ENCODE assay signal across 24 mouse cellular contexts in the genomic region with DNA sequence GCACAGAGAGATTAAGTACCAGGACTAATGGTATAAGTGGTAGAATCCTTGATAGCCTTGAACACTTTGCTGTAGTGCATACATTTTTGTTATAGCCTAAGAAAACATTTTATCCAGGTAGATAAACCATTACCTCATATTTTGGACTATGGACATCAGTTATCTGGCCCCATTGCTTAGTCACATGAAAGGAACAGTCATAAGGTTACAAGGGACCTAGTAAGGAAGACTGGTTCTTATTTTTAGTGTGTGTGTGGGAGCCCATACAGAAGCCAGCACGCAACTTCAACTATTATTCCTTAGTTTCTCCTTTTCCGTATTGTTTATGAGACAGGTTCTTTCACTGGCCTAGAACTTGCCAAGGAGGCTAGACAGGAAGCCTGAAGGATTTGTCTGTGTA. TPM values are rescaled to one million over a fixed set of nuclear protein-coding genes. Genes with fewer than 3 reads are reported as not detected.
DNase-seq lines count a peak whose midpoint lies in the region; ATAC-seq and TF ChIP-seq lines count a peak whose summit lies in the region.
"Had no signal": no experiment of that assay in that cellular context is flagged by ENCODE, and none has a peak within 500 bp of the region (broad histone marks: within the 10 kb centered on the region; RNA-seq: fewer than 3 reads in every experiment).

No protein-coding gene starts in this region.

- 99% methylated on average over 2 of the region's 2 CpGs for WGBS in liver, adult 2 months
- 98% methylated on average over 2 of the region's 2 CpGs for WGBS in liver, embryonic 11.5 days
- WGBS in intestine, embryonic 15.5 days: 87% methylated on average over 2 of the region's 2 CpGs
- 67% methylated on average over 2 of the region's 2 CpGs for WGBS in intestine, postnatal 0 days

- intact Hi-C loops in heart, postnatal 36 days (cut with DNase I): no loop called here
- intact Hi-C loops in gastrocnemius, postnatal 14 days (cut with DNase I; ENCODE audit: low total_unique reads): no loop called here

- DNase-seq in heart, adult 11 months: peak; percentile 21
- DNase-seq in heart, postnatal 36 days: no peak
- peak; percentile 10 for DNase-seq in liver, adult 2 months (ENCODE audit: extremely low read depth, low read depth, low spot score)
- DNase-seq in liver, embryonic 11.5 days (ENCODE audit: low spot score): no peak
- no peak for DNase-seq in gastrocnemius, postnatal 14 days
- DNase-seq: adrenal gland, adult 8-10 months; adrenal gland, postnatal 14 days; adrenal gland, postnatal 36 days; B cell, adult 2 months; cerebellum, adult 11-12 months; cerebellum, adult 2 months; cerebellum, adult 9-10 months; cerebellum, postnatal 10 days; cerebellum, postnatal 25 days had no signal

- no peak for TF ChIP-seq CTCF in liver, adult 2 months (IDR thresholded peaks at IDR 0.05; ENCODE audit: low read depth, low read length)
- no peak for TF ChIP-seq CTCF in intestine, postnatal 0 days (IDR thresholded peaks at IDR 0.05; ENCODE audit: low read depth)

- H3K4me1 ChIP-seq in liver, adult 2 months (ENCODE audit: control insufficient read depth, insufficient read depth, low read length): no peaks in the 10 kb centered on the region
- peaks cover 21% of the 10 kb centered on the region for H3K4me1 ChIP-seq in liver, embryonic 11.5 days (replicated peaks; ENCODE audit: control insufficient read depth, insufficient read depth, low read length)
- no peaks in the 10 kb centered on the region for H3K4me1 ChIP-seq in intestine, embryonic 15.5 days (replicated peaks)
- no peaks in the 10 kb centered on the region for H3K4me1 ChIP-seq in intestine, postnatal 0 days (replicated peaks; ENCODE audit: control insufficient read depth, insufficient read depth, low read length)
- H3K4me1 ChIP-seq: embryonic facial prominence, embryonic 10.5 days; embryonic facial prominence, embryonic 12.5 days; forebrain, embryonic 13.5 days had no signal

- H3K9me3 ChIP-seq in liver, embryonic 11.5 days (ENCODE audit: control insufficient read depth, low read length): no peaks in the 10 kb centered on the region
- no peaks in the 10 kb centered on the region for H3K9me3 ChIP-seq in intestine, embryonic 15.5 days
- no peaks in the 10 kb centered on the region for H3K9me3 ChIP-seq in intestine, postnatal 0 days (ENCODE audit: control insufficient read depth)
- H3K9me3 ChIP-seq: embryonic facial prominence, embryonic 10.5 days; embryonic facial prominence, embryonic 12.5 days; forebrain, embryonic 13.5 days; G1E had no signal

- no peak overlapping the region for H3K4me2 ChIP-seq in liver, embryonic 11.5 days
- H3K4me2 ChIP-seq in intestine, embryonic 15.5 days (replicated peaks): no peak overlapping the region
- H3K4me2 ChIP-seq in intestine, postnatal 0 days (replicated peaks; ENCODE audit: low read depth): no peak overlapping the region
- H3K4me2 ChIP-seq: embryonic facial prominence, embryonic 12.5 days; forebrain, embryonic 13.5 days had no signal

- H3K4me3 ChIP-seq in liver, adult 2 months (ENCODE audit: insufficient read depth, low read depth, low read length): no peak overlapping the region
- H3K4me3 ChIP-seq in liver, embryonic 11.5 days (ENCODE audit: low read depth, low read length): no peak overlapping the region
- H3K4me3 ChIP-seq in intestine, embryonic 15.5 days (replicated peaks): no peak overlapping the region
- no peak overlapping the region for H3K4me3 ChIP-seq in intestine, postnatal 0 days (ENCODE audit: low read depth, low read length)
- H3K4me3 ChIP-seq: embryonic facial prominence, embryonic 10.5 days; embryonic facial prominence, embryonic 12.5 days; forebrain, embryonic 13.5 days had no signal

- no peaks in the 10 kb centered on the region for H3K27me3 ChIP-seq in liver, adult 2 months (ENCODE audit: control insufficient read depth, insufficient read depth, low read length)
- no peaks in the 10 kb centered on the region for H3K27me3 ChIP-seq in liver, embryonic 11.5 days (replicated peaks; ENCODE audit: control insufficient read depth, insufficient read depth, low read length)
- H3K27me3 ChIP-seq in intestine, embryonic 15.5 days (replicated peaks): no peaks in the 10 kb centered on the region
- no peaks in the 10 kb centered on the region for H3K27me3 ChIP-seq in intestine, postnatal 0 days (replicated peaks; ENCODE audit: control insufficient read depth, insufficient read depth, low read length)
- H3K27me3 ChIP-seq: CH12.LX; embryonic facial prominence, embryonic 12.5 days; forebrain, embryonic 13.5 days; Patski had no signal

- no peak for TF ChIP-seq POLR2A in liver, adult 2 months (IDR thresholded peaks at IDR 0.05; ENCODE audit: extremely low read depth, insufficient read depth, low read length)

- H3K36me3 ChIP-seq in liver, adult 2 months (ENCODE audit: control insufficient read depth, insufficient read depth, low read length): no peaks in the 10 kb centered on the region
- no peaks in the 10 kb centered on the region for H3K36me3 ChIP-seq in liver, embryonic 11.5 days (ENCODE audit: control insufficient read depth, insufficient read depth, low read length)
- no peaks in the 10 kb centered on the region for H3K36me3 ChIP-seq in intestine, embryonic 15.5 days
- H3K36me3 ChIP-seq in intestine, postnatal 0 days (ENCODE audit: control insufficient read depth, insufficient read depth): 0 out of 2 replicates have a peak, but pooled peaks cover 4% of the 10 kb centered on the region
- H3K36me3 ChIP-seq: embryonic facial prominence, embryonic 10.5 days; embryonic facial prominence, embryonic 12.5 days had no signal

- no peak overlapping the region for H3K9ac ChIP-seq in liver, adult 2 months (ENCODE audit: low read depth, low read length)
- H3K9ac ChIP-seq in liver, embryonic 11.5 days (ENCODE audit: low read depth, low read length): no peak overlapping the region
- no peak overlapping the region for H3K9ac ChIP-seq in intestine, embryonic 15.5 days
- H3K9ac ChIP-seq in intestine, postnatal 0 days (ENCODE audit: low read depth, low read length): no peak overlapping the region
- H3K9ac ChIP-seq: embryonic facial prominence, embryonic 12.5 days; forebrain, embryonic 13.5 days had no signal

- ATAC-seq in liver, embryonic 11.5 days (replicated peaks; ENCODE audit: low FRiP score): no peak
- peak; percentile 78 for ATAC-seq in intestine, embryonic 15.5 days
- peak; percentile 84 for ATAC-seq in intestine, postnatal 0 days
- ATAC-seq: activated CD4-positive, CD25-positive, alpha-beta regulatory T cell, adult 4 months; CD4-positive, CD25-positive, alpha-beta regulatory T cell, adult 4 months; forebrain, embryonic 13.5 days; Patski had no signal

- peaks cover 7% of the 10 kb centered on the region; the same call in 1 of the 2 replicates for H3K79me2 ChIP-seq in liver, adult 2 months (ENCODE audit: control insufficient read depth, insufficient read depth, low read length)

- no peak overlapping the region for H3K27ac ChIP-seq in liver, adult 2 months (replicated peaks; ENCODE audit: insufficient read depth, low read depth, low read length)
- no peak overlapping the region for H3K27ac ChIP-seq in liver, embryonic 11.5 days (ENCODE audit: low read depth, low read length)
- H3K27ac ChIP-seq in intestine, embryonic 15.5 days: no peak overlapping the region
- H3K27ac ChIP-seq in intestine, postnatal 0 days (ENCODE audit: low read depth, low read length): no peak overlapping the region
- H3K27ac ChIP-seq: embryonic facial prominence, embryonic 10.5 days; embryonic facial prominence, embryonic 12.5 days; forebrain, embryonic 13.5 days had no signal

RNA-seq across cellular contexts. Expression of gene Slc39a8, which starts 7.4 kb away (rescaled TPM):
- 1 to 10 TPM; 5.3 to 6.0 TPM for total RNA-seq in heart, postnatal 36 days (2021)
- total RNA-seq in liver, adult 2 months (2014; rRNA removed): 30.0 and 32.5 TPM in 2 replicates
- polyA plus RNA-seq in liver, adult 2 months (2012; rRNA removed): 14.0 and 17.2 TPM in 2 replicates
- polyA plus RNA-seq in liver, embryonic 11.5 days (2014; fragmentation: Nextera tagmentation; extraction: Ambion mirVana): 106 and 114 TPM in 2 replicates
- 24.3 and 25.3 TPM in 2 replicates for polyA plus RNA-seq in intestine, embryonic 15.5 days (2015; fragmentation: Nextera tagmentation; extraction: Ambion mirVana)
- 36.8 and 39.5 TPM in 2 replicates for polyA plus RNA-seq in intestine, postnatal 0 days (2015; fragmentation: Nextera tagmentation; extraction: Ambion mirVana)
- total RNA-seq in gastrocnemius, postnatal 14 days (2021): under 1 TPM; 0.66 to 0.82 TPM
- polyA plus RNA-seq: Patski had no signal

Comparison
In these comparisons a context has a peak if more than half of its experiments do, and no peak if none do; other contexts are left out.
1. DNase-seq: peak in heart, adult 11 months (single experiment) and liver, adult 2 months (single experiment); none in heart, postnatal 36 days (0 of 2), liver, embryonic 11.5 days (single experiment) and gastrocnemius, postnatal 14 days (single experiment).